Comparison of ENCODE assay signal across 11 mouse cellular contexts in genomic region chr12:80091080-80091479, GRCm38 (mm10). TPM values are rescaled to one million over a fixed set of nuclear protein-coding genes. Genes with fewer than 3 reads are reported as not detected.
DNase-seq lines count a peak whose midpoint lies in the region; ATAC-seq and TF ChIP-seq lines count a peak whose summit lies in the region.
"Had no signal": no experiment of that assay in that cellular context is flagged by ENCODE, and none has a peak within 500 bp of the region (broad histone marks: within the 10 kb centered on the region; RNA-seq: fewer than 3 reads in every experiment).

No protein-coding gene starts in this region.

- no peak for ATAC-seq in erythroblast, adult 5-6 weeks (replicated peaks; ENCODE audit: low FRiP score, poor library complexity, severe bottlenecking)
- ATAC-seq in intestine, embryonic 14.5 days (replicated peaks; ENCODE audit: low FRiP score, low TSS enrichment, low read depth), result peak; percentile 55; the same call in 1 of the 2 replicates
- ATAC-seq in megakaryocyte progenitor cell, adult 5-6 weeks (replicated peaks; ENCODE audit: poor library complexity), result peak; percentile 21; the same call in 1 of the 2 replicates
- ATAC-seq: activated CD4-positive, CD25-positive, alpha-beta regulatory T cell, adult 4 months had no signal

- H3K4me2 ChIP-seq in intestine, embryonic 14.5 days (ENCODE audit: low read length), result no peak overlapping the region; the same call in 1 of the 2 replicates

- H3K27ac ChIP-seq in layer of hippocampus, adult 2 months, result peak overlapping the region; percentile 76
- H3K27ac ChIP-seq in intestine, embryonic 14.5 days (ENCODE audit: low read depth), result peak overlapping the region; percentile 17; the same call in 1 of the 2 replicates

- TF ChIP-seq CTCF in layer of hippocampus, adult 2 months (conservative IDR thresholded peaks at IDR 0.05), result no peak

- H3K4me3 ChIP-seq in erythroblast, embryonic 14.5 days (replicated peaks), result peak overlapping the region; percentile 12
- H3K4me3 ChIP-seq in layer of hippocampus, adult 2 months, result no peak overlapping the region; the same call in 1 of the 2 replicates
- no peak overlapping the region for H3K4me3 ChIP-seq in intestine, embryonic 14.5 days (ENCODE audit: low read depth, low read length)

- H3K36me3 ChIP-seq in erythroblast, embryonic 14.5 days (ENCODE audit: control insufficient read depth), result peaks cover 3% of the 10 kb centered on the region; the same call in 1 of the 2 replicates
- H3K36me3 ChIP-seq in intestine, embryonic 14.5 days (ENCODE audit: control insufficient read depth, insufficient read depth, low read length), result no peaks in the 10 kb centered on the region

- no peak for DNase-seq in layer of hippocampus, adult 2 months (ENCODE audit: low spot score in 2 of 2)
- no peak for DNase-seq in layer of hippocampus, adult 9-11 months
- DNase-seq in intestine, embryonic 14.5 days (ENCODE audit: low spot score), result no peak
- DNase-seq in frontal cortex, adult 2 months (ENCODE audit: extremely low spot score in 1 of 2, low spot score in 1 of 2), result no peak
- DNase-seq in adrenal gland, postnatal 4 days (ENCODE audit: low spot score in 2 of 2), result no peak
- DNase-seq: cerebellum, postnatal 10 days; gastrocnemius, postnatal 10 days had no signal

- peaks cover 3% of the 10 kb centered on the region; the same call in 1 of the 2 replicates for H3K27me3 ChIP-seq in erythroblast, embryonic 14.5 days (ENCODE audit: control insufficient read depth)
- H3K27me3 ChIP-seq in intestine, embryonic 14.5 days (replicated peaks; ENCODE audit: control insufficient read depth, insufficient read depth, low read length), result no peaks in the 10 kb centered on the region

- 19% methylated on average over 8 of the region's 8 CpGs for WGBS in intestine, embryonic 14.5 days

- peaks cover 64% of the 10 kb centered on the region for H3K4me1 ChIP-seq in erythroblast, embryonic 14.5 days (ENCODE audit: control insufficient read depth)
- peaks cover 21% of the 10 kb centered on the region for H3K4me1 ChIP-seq in intestine, embryonic 14.5 days (replicated peaks; ENCODE audit: control insufficient read depth, insufficient read depth, low read length)

- H3K9me3 ChIP-seq in erythroblast, embryonic 14.5 days (ENCODE audit: control insufficient read depth, low read length), result no peaks in the 10 kb centered on the region; the same call in 1 of the 2 replicates
- H3K9me3 ChIP-seq in intestine, embryonic 14.5 days (ENCODE audit: control insufficient read depth, low read length), result no peaks in the 10 kb centered on the region

- no peak overlapping the region for H3K9ac ChIP-seq in intestine, embryonic 14.5 days (ENCODE audit: low read length)

RNA-seq across cellular contexts. Expression of gene Zfp36l1, which starts 21.7 kb away (rescaled TPM):
- polyA plus RNA-seq in erythroblast, embryonic 14.5 days (2012), result 8.0 and 9.0 TPM in 2 replicates
- total RNA-seq in erythroblast, adult 5-6 weeks (2015; ENCODE audit: low replicate concordance), result 8.8 and 12.7 TPM in 2 replicates
- 4.0 and 4.3 TPM in 2 replicates for total RNA-seq in erythroblast, adult 5-6 weeks (2017; ENCODE audit: low replicate concordance)
- 10 to 100 TPM; 35.2 to 39.4 TPM for total RNA-seq in layer of hippocampus, adult 2 months (2021)
- 159 and 165 TPM in 2 replicates for polyA plus RNA-seq in intestine, embryonic 14.5 days (2014; fragmentation: Nextera tagmentation; extraction: Ambion mirVana)
- total RNA-seq in megakaryocyte progenitor cell, adult 5-6 weeks (2015), result 8.8 and 14.1 TPM in 2 replicates
- 1.8 and 2.6 TPM in 2 replicates for total RNA-seq in megakaryocyte progenitor cell, adult 5-6 weeks (2017)
- 22.0 and 24.3 TPM in 2 replicates for polyA plus RNA-seq in frontal cortex, adult 2 months (2012; rRNA removed)
- 100 to 1,000 TPM; 264 to 275 TPM for total RNA-seq in adrenal gland, postnatal 4 days (2021)

Comparison
In these comparisons a context has a peak if more than half of its experiments do, and no peak if none do; other contexts are left out.
1. RNA of gene Zfp36l1, which starts 21.7 kb away (total RNA-seq): 264 to 275 TPM in adrenal gland, postnatal 4 days; 35.2 to 39.4 TPM in layer of hippocampus, adult 2 months, 1.8 to 14.1 TPM in megakaryocyte progenitor cell, adult 5-6 weeks and 4.0 to 12.7 TPM in erythroblast, adult 5-6 weeks; every median in the first group is over 4 times any median in the second.